Mouse (Mus musculus): ENCODE measurements around the gene Psmd7.

DNA sequence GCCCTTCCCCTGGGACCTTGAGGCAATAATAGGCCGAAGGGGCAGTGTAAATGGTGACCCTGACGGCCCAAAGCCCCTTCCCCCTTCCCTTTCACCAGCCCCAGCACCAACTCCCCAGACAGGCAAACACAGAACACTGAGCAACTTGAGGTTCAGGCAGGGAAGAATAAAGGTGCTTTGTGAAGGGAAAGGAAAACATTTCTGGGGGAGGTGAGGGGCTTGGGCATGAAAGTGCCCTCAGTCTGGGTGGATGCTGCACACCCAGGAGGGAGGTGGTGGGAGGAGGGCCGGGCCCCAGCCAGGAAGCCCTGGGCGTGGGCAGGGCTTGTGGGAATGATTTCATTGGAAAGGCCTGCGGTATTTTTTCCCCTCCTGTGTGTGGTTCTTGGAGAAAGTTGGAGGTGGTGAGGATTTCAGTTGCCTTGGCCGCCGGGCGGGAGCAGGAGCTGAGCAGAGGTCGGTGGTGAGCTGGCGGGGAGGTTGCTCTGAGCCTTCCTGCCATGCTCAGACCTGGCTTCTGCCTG, 43.6 kb downstream of the Psmd7 start:
- TF ChIP-seq CHD2 (IDR thresholded peaks at IDR 0.05; ENCODE audit: low read length) (no peak), GATA1 (IDR thresholded peaks at IDR 0.05; ENCODE audit: low read depth, low read length) (no peak), MXI1 (IDR thresholded peaks at IDR 0.05; ENCODE audit: low read depth, low read length) (no peak), CHD1 (IDR thresholded peaks at IDR 0.05; ENCODE audit: low read depth, low read length) (no peak), CTCF (IDR thresholded peaks at IDR 0.05 in 2 of 3, conservative IDR thresholded peaks at IDR 0.05 in 1 of 3; ENCODE audit: control insufficient read depth in 1 of 3, insufficient read depth in 1 of 3, low read depth in 2 of 3, low read length in 3 of 3, poor library complexity in 1 of 3, severe bottlenecking in 1 of 3) (no peak), MEF2A (IDR thresholded peaks at IDR 0.05; ENCODE audit: extremely low read depth, insufficient replicate concordance, low read depth, low read length, poor library complexity, severe bottlenecking) (no peak)
